ENCODE assay signal across 8 mouse cellular contexts in the genomic region with DNA sequence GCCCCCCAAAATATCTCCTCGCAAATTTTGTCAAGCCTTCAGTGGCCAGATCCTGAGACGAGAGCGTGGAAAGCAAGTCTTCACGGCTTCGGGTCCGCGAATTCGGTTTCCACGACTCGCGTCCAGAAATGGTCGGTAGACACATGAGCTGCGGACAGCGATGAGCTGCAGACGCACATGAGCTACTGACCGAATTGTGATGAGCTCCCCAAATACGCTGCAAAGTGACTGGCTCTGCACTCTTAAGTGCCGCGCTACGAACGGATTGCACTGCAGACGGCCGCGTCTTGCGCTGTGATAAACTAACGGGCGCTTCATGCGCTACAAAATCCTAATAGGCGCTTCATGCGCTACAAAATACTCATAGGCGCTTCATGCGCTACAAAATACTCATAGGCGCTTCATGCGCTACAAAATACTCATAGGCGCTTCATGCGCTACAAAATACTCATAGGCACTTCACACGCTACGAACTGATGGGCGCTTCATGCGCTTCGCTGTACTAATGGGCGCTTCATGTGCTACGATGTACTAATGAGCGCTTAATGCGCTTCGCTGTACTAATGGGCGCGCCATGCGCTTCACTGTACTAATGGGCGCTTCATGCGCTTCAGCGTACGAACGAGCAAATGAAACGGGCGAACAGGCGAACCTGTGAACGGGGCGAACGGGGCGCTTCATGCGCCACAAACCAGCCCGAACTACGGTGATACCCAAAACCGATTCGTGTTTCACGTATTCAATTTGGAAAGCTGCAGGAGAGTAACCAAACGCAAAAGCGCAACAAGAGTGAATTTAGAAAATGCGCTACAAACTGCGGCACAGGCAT. TPM values are rescaled to one million over a fixed set of nuclear protein-coding genes. Genes with fewer than 3 reads are reported as not detected.
A peak's percentile ranks its signal among the peaks of the same experiment; 100 is the strongest.
DNase-seq lines count a peak whose midpoint lies in the region; ATAC-seq and TF ChIP-seq lines count a peak whose summit lies in the region.

No protein-coding gene starts in this region.

- CTCF ChIA-PET in Patski (lab: Charles Lee): no interaction called here

- TF ChIP-seq POLR2A in olfactory bulb, adult 2 months (IDR thresholded peaks at IDR 0.05; ENCODE audit: insufficient read depth, low read depth, low read length): no peak

- H3K4me2 ChIP-seq in hindbrain, embryonic 12.5 days (replicated peaks): peak overlapping the region; percentile 53
- peak overlapping the region; percentile 81 for H3K4me2 ChIP-seq in lung, embryonic 15.5 days

- H3K27ac ChIP-seq in hindbrain, embryonic 12.5 days: peak overlapping the region; percentile 52
- peak overlapping the region; percentile 59 for H3K27ac ChIP-seq in lung, embryonic 15.5 days
- no peak overlapping the region for H3K27ac ChIP-seq in olfactory bulb, adult 2 months (ENCODE audit: insufficient read depth, low read depth, low read length)

- POLR2A ChIA-PET in Patski (lab: Charles Lee): no interaction called here

- in situ Hi-C loops in Patski (cut with MboI; ENCODE audit: low pct_unique_long_range_greater_than_20kb): loop anchor here (10.0 to 25.0 kb wide), 2 partner anchors 336 to 367 kb away; no protein-coding TSS in a partner anchor

- TF ChIP-seq CTCF in Patski (IDR thresholded peaks at IDR 0.05): no peak
- TF ChIP-seq CTCF in olfactory bulb, adult 2 months (IDR thresholded peaks at IDR 0.05; ENCODE audit: insufficient read depth, low read depth, low read length): no peak

- WGBS in hindbrain, embryonic 12.5 days: 56% methylated on average over 71 of the region's 71 CpGs
- 51% methylated on average over 71 of the region's 71 CpGs for WGBS in lung, embryonic 15.5 days
- WGBS in olfactory bulb, adult 2 months: 58% methylated on average over 71 of the region's 71 CpGs

- H3K36me3 ChIP-seq in hindbrain, embryonic 12.5 days: no peaks in the 10 kb centered on the region
- H3K36me3 ChIP-seq in lung, embryonic 15.5 days: no peaks in the 10 kb centered on the region

- 0 out of 2 replicates have a peak, but pooled peaks cover 2% of the 10 kb centered on the region for H3K4me1 ChIP-seq in hindbrain, embryonic 12.5 days
- no peaks in the 10 kb centered on the region for H3K4me1 ChIP-seq in lung, embryonic 15.5 days
- peaks cover 4% of the 10 kb centered on the region; the same call in 1 of the 2 replicates for H3K4me1 ChIP-seq in olfactory bulb, adult 2 months (ENCODE audit: control insufficient read depth, insufficient read depth, low read length)

- peak; percentile 33 for ATAC-seq in Patski
- ATAC-seq in cerebellum, adult (ENCODE audit: insufficient number of reproducible peaks, low FRiP score, low TSS enrichment): peak; percentile 23; the same call in 1 of the 2 replicates
- 0 out of 2 replicates have a peak, but pooled peaks have one; percentile 33 for ATAC-seq in hindbrain, embryonic 12.5 days (ENCODE audit: low FRiP score)
- 0 out of 2 replicates have a peak, but pooled peaks have one; percentile 13 for ATAC-seq in lung, embryonic 15.5 days (ENCODE audit: borderline replicate concordance, extremely low read depth, low FRiP score, low TSS enrichment)
- ATAC-seq in erythroid progenitor cell, adult 5-6 weeks (replicated peaks; ENCODE audit: low FRiP score, poor library complexity, severe bottlenecking): no peak

- peak overlapping the region; percentile 29 for H3K9ac ChIP-seq in hindbrain, embryonic 12.5 days
- 0 out of 2 replicates have a peak overlapping the region, but pooled peaks have one; percentile 4 for H3K9ac ChIP-seq in lung, embryonic 15.5 days

- H3K4me3 ChIP-seq in hindbrain, embryonic 12.5 days: peak overlapping the region; percentile 53
- H3K4me3 ChIP-seq in lung, embryonic 15.5 days: peak overlapping the region; percentile 50
- peak overlapping the region; percentile 54 for H3K4me3 ChIP-seq in olfactory bulb, adult 2 months (ENCODE audit: insufficient read depth, low read depth, low read length)

- H3K9me3 ChIP-seq in hindbrain, embryonic 12.5 days (replicated peaks): peaks cover 28% of the 10 kb centered on the region
- no peaks in the 10 kb centered on the region for H3K9me3 ChIP-seq in lung, embryonic 15.5 days

- peaks cover 3% of the 10 kb centered on the region for H3K27me3 ChIP-seq in Patski
- H3K27me3 ChIP-seq in hindbrain, embryonic 12.5 days: no peaks in the 10 kb centered on the region
- H3K27me3 ChIP-seq in lung, embryonic 15.5 days: no peaks in the 10 kb centered on the region

- no peak for DNase-seq in Patski (ENCODE audit: low read depth, low spot score)
- DNase-seq in forelimb bud, embryonic 11.5 days (ENCODE audit: low read depth, low spot score): peak; percentile 68
- DNase-seq in layer of hippocampus, postnatal 14 days (ENCODE audit: low spot score in 2 of 2): peak; percentile 52 to 55

RNA-seq across cellular contexts. Expression of a gene that starts 0.8 kb away (rescaled TPM):
- 17.4 TPM for polyA plus RNA-seq in Patski (2021)
- polyA plus RNA-seq in hindbrain, embryonic 12.5 days (2016; fragmentation: Nextera tagmentation; extraction: Ambion mirVana): 8.5 and 12.5 TPM in 2 replicates
- 1 to 10 TPM; 7.0 to 7.9 TPM for total RNA-seq in layer of hippocampus, postnatal 14 days (2021)
- polyA plus RNA-seq in lung, embryonic 15.5 days (2015; fragmentation: Nextera tagmentation; extraction: Ambion mirVana): 2.2 and 2.3 TPM in 2 replicates
- not detected in 2 replicates for polyA plus RNA-seq in olfactory bulb, adult 2 months (2012; ENCODE audit: insufficient read depth, insufficient read length, low replicate concordance, missing spikeins)
- total RNA-seq in erythroid progenitor cell, adult 5-6 weeks (2015; ENCODE audit: low replicate concordance): not detected in 2 replicates
- 0.13 TPM in 1 of 2 replicates, not detected in the other for total RNA-seq in erythroid progenitor cell, adult 5-6 weeks (2017; ENCODE audit: low replicate concordance)

RNA-seq across cellular contexts. Expression of a gene that starts 0.9 kb away (rescaled TPM):
- polyA plus RNA-seq in Patski (2021): 94.8 TPM
- 69.2 and 71.7 TPM in 2 replicates for polyA plus RNA-seq in hindbrain, embryonic 12.5 days (2016; fragmentation: Nextera tagmentation; extraction: Ambion mirVana)
- total RNA-seq in layer of hippocampus, postnatal 14 days (2021): 10 to 100 TPM; 28.7 to 31.3 TPM
- 67.8 and 74.8 TPM in 2 replicates for polyA plus RNA-seq in lung, embryonic 15.5 days (2015; fragmentation: Nextera tagmentation; extraction: Ambion mirVana)
- not detected in 2 replicates for polyA plus RNA-seq in olfactory bulb, adult 2 months (2012; ENCODE audit: insufficient read depth, insufficient read length, low replicate concordance, missing spikeins)
- 3.4 TPM in 1 of 2 replicates, not detected in the other for total RNA-seq in erythroid progenitor cell, adult 5-6 weeks (2015; ENCODE audit: low replicate concordance)
- 0.64 TPM in 1 of 2 replicates, not detected in the other for total RNA-seq in erythroid progenitor cell, adult 5-6 weeks (2017; ENCODE audit: low replicate concordance)

Comparison
In these comparisons a context has a peak if more than half of its experiments do, and no peak if none do; other contexts are left out.
1. RNA of a gene that starts 0.9 kb away (polyA plus RNA-seq): 94.8 TPM in Patski (single experiment), 67.8 to 74.8 TPM in lung, embryonic 15.5 days and 69.2 to 71.7 TPM in hindbrain, embryonic 12.5 days; not detected in olfactory bulb, adult 2 months; every median in the first group is over 10 times any median in the second.
2. Peak in every context shown above with its lines, with median percentiles within 50 percentile points of each other: H3K4me3 ChIP-seq.